Mouse (Mus musculus) liver, embryonic 14.5 days (tissue): ENCODE measurements around the gene Mfap5. TPM values are rescaled to one million over a fixed set of nuclear protein-coding genes. Genes with fewer than 3 reads are reported as not detected.
"Not testable (repeated sequence)": the region's sequence is repeated elsewhere in the genome, so short reads cannot be mapped to it uniquely, and the experiment has no call there.

ENCODE experiments used
- ATAC-seq: fragments of 200-750 bp; cut with Nextera tagmentation; 2 replicates; pipeline ENCODE4 v1.8.0; 2017; ENCODE audit warnings: moderate number of reproducible peaks, mild to moderate bottlenecking, moderate library complexity; ENCODE audit not compliant: insufficient read depth
- DNase-seq, 3 experiments: peaks; one replicate each; pipeline ENCODE4 v3.0.0-alpha.2; 2012 to 2013; ENCODE audit warnings: low read depth in 3 of 3, low spot score in 3 of 3
- H3K27ac ChIP-seq: fragments of 300-500 bp; sonication (generic); 2 replicates; pipeline ENCODE4 v1.5.1; 2014; ENCODE audit warnings: moderate library complexity, mild to moderate bottlenecking, control low read depth, inconsistent platforms
- H3K27me3 ChIP-seq: fragments of 300-500 bp; sonication (generic); 2 replicates; pipeline ENCODE4 v1.6.1; 2014; ENCODE audit warnings: mild to moderate bottlenecking, low read length, moderate library complexity; ENCODE audit not compliant: control insufficient read depth, insufficient read depth
- H3K36me3 ChIP-seq: fragments of 300-500 bp; sonication (generic); replicated peaks from 2 replicates; pipeline ENCODE4 v1.6.1; 2014; ENCODE audit warnings: low read depth; ENCODE audit not compliant: control insufficient read depth, insufficient read depth
- H3K4me1 ChIP-seq, 2 experiments: fragments of 200-500 bp in 1 of 2; fragments of 300-500 bp in 1 of 2; sonication (generic) in 1 of 2; replicated peaks; 2 replicates each; pipeline ENCODE4 v1.6.1; 2012 to 2014; ENCODE audit warnings: antibody characterized with exemption in 1 of 2, inconsistent platforms in 1 of 2, low read length in 1 of 2; ENCODE audit not compliant: control insufficient read depth in 2 of 2, insufficient read depth in 2 of 2
- H3K4me2 ChIP-seq: fragments of 300-500 bp; sonication (generic); 2 replicates; pipeline ENCODE4 v1.6.1; 2014; ENCODE audit warnings: low read depth, mild to moderate bottlenecking, control low read depth, moderate library complexity
- H3K4me3 ChIP-seq, 2 experiments: fragments of 200-500 bp in 1 of 2; fragments of 300-500 bp in 1 of 2; sonication (generic) in 1 of 2; 2 replicates each; pipeline ENCODE4 v1.5.1; 2012 to 2014; ENCODE audit warnings: low read depth in 2 of 2, low read length in 2 of 2, mild to moderate bottlenecking in 2 of 2, control low read depth in 1 of 2, inconsistent platforms in 1 of 2, moderate library complexity in 1 of 2; ENCODE audit not compliant: insufficient read depth in 1 of 2
- H3K9ac ChIP-seq: fragments of 300-500 bp; sonication (generic); replicated peaks from 2 replicates; pipeline ENCODE4 v1.6.1; 2014; ENCODE audit warnings: mild to moderate bottlenecking, control low read depth, moderate library complexity
- H3K9me3 ChIP-seq: fragments of 300-500 bp; sonication (generic); 2 replicates; pipeline ENCODE4 v1.6.1; 2016; ENCODE audit warnings: low read length, mixed read lengths; ENCODE audit not compliant: control insufficient read depth
- CTCF ChIP-seq: IDR thresholded peaks from 2 replicates; pipeline ENCODE4 v1.5.1; 2016; ENCODE audit warnings: antibody characterized with exemption, low read depth, control low read depth
- EP300 ChIP-seq: IDR thresholded peaks from 2 replicates; pipeline ENCODE4 v1.6.1; 2016; ENCODE audit warnings: antibody characterized with exemption, low read depth
- WGBS: fragments of 180-500 bp; shearing (Covaris S2); extraction: QIAGEN DNeasy Blood & Tissue Kit; methylation state at CpG from one replicate; pipeline ENCODE4 v1.1.7; 2014; ENCODE audit not compliant: insufficient replicate concordance; 5-methylcytosine and 5-hydroxymethylcytosine counted together
- polyA plus RNA-seq, 2 experiments: library from polyadenylated mRNA; depleted of rRNA in 1 of 2; stranded (reverse) in 1 of 2; unstranded in 1 of 2; fragments of >200 nt; fragmentation: Nextera tagmentation in 1 of 2; extraction: Ambion mirVana in 1 of 2; gene quantifications; 2 replicates each; pipeline versions ENCODE4 v1.2.1 to v1.2.3; 2012 to 2014

Mfap5 gene
- polyA plus RNA-seq, 2 experiments = 0.11 TPM; not detected in 1

DNA sequence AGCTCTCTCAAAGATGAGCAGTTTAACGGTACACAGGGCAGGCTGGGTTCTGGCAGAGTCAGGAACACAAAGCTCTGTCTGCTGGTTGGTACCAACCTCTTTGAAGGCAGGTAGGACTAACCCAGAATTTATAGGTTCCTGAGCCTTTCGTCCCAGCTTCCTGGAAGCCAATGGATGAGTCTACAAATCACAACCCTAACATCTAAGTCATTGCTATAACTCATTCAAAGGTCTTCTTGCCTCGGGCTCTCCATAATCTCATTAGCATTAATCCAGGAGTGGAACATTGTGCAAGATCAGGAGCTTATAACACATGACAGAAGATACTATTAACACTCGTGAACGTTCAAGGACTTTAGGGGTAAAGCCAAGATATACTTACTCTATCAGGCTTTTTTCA lies 7.0 kb upstream of the Mfap5 start, which contains the start of gene Rimklb:
TSS of gene Rimklb (minus strand) at position 101 of the 400 bp plus-strand sequence.
- WGBS = 55% methylated on average over 5 of the region's 5 CpGs
- Histone ChIP-seq H3K36me3 (no peaks in the 10 kb centered on the region), H3K4me2 (no peak within 1 kb of the TSS), H3K4me1 (0 out of 4 replicates have a peak, but pooled peaks cover 0 to 1% of the 10 kb centered on the region in 2 experiments), H3K27me3 (peaks cover 30% of the 10 kb centered on the region), H3K9me3 (no peaks in the 10 kb centered on the region), H3K27ac (no peak within 1 kb of the TSS), H3K4me3 (no peak within 1 kb of the TSS), H3K9ac (no peak within 1 kb of the TSS)
- TF ChIP-seq EP300 (no peak), CTCF (no peak)
- ATAC-seq = no peak
- no peak for DNase-seq

DNA sequence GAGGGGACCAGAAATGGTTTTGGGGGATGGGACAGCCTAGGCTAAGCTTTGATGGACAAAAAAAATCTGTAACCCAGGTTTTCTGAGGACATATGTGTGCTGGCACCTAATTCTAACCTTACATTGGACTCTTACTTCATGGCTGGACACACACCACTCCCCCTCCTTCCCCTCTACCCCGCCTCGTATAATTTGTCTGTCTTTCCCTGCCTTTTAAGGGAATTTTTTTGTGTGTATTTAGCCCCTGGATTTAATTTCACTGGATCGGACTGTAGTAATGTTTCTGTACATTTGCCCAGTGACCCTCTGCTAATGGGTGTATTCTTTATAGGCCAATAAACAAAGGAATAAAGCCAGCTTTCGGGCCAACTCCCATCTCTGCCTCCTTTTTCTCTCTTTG lies 604 bp upstream of the Mfap5 start:
- Histone ChIP-seq H3K27me3 (no peaks in the 10 kb centered on the region), H3K4me1 (no peaks in the 10 kb centered on the region), H3K27ac (no peak overlapping the region), H3K9me3 (no peaks in the 10 kb centered on the region), H3K9ac (no peak overlapping the region), H3K4me3 (no peak overlapping the region), H3K4me2 (no peak overlapping the region), H3K36me3 (no peaks in the 10 kb centered on the region)
- DNase-seq = no peak
- ATAC-seq = no peak
- 54% methylated on average over 4 of the region's 4 CpGs for WGBS
- TF ChIP-seq EP300 = no peak
- no peak for TF ChIP-seq CTCF

DNA sequence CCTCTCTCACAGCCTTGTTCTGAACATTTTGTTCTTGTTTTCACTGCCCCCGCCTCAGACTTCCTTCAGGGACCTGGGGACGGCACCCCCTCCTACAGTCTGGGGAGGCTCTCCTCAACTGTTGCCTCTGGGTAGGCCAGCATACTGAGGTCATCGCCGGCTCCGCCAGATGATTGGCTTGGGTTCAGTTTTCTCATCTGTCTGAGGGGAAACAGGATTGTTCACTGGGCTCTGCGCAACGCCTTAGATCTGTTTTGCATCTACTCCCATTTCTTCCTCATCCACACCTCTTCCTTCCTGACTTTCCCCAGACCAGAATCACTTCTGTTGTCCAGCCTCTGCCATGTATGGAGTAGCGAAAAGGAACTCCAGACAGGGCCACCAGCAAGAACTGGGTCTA lies 2.8 kb downstream of the Mfap5 start:
- Histone ChIP-seq H3K36me3 (no peaks in the 10 kb centered on the region), H3K4me3 (no peak overlapping the region), H3K4me2 (no peak overlapping the region), H3K4me1 (no peaks in the 10 kb centered on the region), H3K9me3 (no peaks in the 10 kb centered on the region), H3K27ac (no peak overlapping the region), H3K27me3 (no peaks in the 10 kb centered on the region), H3K9ac (no peak overlapping the region)
- DNase-seq (no peak), ATAC-seq (no peak)
- TF ChIP-seq EP300 = no peak
- no peak for TF ChIP-seq CTCF
- WGBS = 42% methylated on average over 8 of the region's 8 CpGs

DNA sequence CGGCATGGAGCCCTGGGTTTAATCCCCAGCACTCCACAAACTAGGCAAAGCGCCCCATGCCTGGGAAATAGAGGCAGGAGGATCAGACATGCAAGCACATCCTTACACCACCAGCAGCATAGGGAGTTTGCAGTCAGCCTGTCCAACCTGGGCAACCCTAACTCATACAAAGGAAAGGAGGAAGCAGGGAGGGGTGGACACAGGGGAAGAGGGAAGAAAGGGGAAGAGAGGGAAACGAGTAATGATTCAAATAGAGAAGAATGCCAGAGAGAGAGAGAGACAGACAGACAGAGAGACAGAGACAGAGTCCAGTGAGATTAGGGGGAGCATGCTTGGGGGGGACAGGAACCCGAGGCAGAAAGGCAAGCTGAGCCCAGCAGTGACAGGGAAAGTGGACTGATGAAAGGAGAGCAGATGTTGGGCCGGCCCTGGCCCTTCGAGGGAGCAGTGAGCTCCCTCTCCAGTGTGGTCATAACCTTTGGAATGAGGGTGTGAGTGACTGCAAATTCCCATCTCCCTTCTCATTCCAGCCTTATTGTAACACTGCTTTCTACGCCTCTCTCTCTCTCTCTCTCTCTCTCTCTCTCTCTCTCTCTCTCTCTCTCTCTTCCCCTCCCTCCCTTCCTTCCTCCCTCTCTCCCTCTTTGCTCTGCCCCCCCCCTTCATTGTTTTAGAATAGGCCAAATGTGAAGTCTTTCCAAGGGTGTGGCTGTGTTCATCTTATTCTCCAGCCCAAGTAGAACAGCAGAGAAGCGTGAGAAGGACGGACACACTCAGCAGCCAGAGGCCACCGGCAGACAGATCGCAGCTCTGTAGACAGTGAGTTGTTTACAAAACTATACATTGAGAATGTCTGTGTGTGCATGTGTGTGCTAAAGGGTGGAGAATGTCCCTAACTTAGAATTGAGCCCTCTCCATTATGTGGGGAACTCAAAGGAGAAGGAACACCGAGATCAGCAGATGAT lies 7.6 kb downstream of the Mfap5 start:
- H3K9ac ChIP-seq = no peak overlapping the region
- H3K4me2 ChIP-seq = no peak overlapping the region
- no peaks in the 10 kb centered on the region for H3K27me3 ChIP-seq
- TF ChIP-seq CTCF = no peak
- TF ChIP-seq EP300 = no peak
- no peaks in the 10 kb centered on the region for H3K9me3 ChIP-seq
- no peak overlapping the region for H3K27ac ChIP-seq
- DNase-seq (no peak), ATAC-seq (no peak)
- no peaks in the 10 kb centered on the region for H3K36me3 ChIP-seq
- WGBS = 50% methylated on average over 12 of the region's 12 CpGs
- no peaks in the 10 kb centered on the region for H3K4me1 ChIP-seq
- H3K4me3 ChIP-seq = no peak overlapping the region

DNA sequence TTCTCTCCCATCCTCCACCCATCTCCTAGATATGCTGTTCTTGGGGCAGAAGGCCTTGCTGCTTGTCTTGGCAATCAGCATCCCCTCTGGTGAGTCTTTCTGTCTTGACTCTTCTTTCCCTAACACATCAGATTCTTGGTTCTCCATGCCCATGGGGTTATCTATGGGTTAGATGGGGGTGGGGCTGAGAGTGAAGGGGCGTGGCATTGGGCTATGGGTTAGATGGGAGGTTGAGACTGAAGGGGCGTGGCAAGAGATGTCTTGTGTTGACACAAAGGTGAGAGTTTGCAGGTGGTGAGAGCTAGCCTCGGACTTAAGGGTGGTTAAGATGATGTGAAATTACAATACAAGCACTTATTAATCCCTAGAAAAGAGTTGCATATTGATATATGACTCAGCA lies 8.7 kb downstream of the Mfap5 start:
- H3K36me3 ChIP-seq = no peaks in the 10 kb centered on the region
- H3K4me1 ChIP-seq = no peaks in the 10 kb centered on the region
- ATAC-seq (no peak), DNase-seq (no peak)
- H3K9ac ChIP-seq = no peak overlapping the region
- H3K9me3 ChIP-seq = no peaks in the 10 kb centered on the region
- TF ChIP-seq EP300 (no peak), CTCF (no peak)
- H3K4me3 ChIP-seq = no peak overlapping the region
- 31% methylated on average over 3 of the region's 3 CpGs for WGBS
- no peaks in the 10 kb centered on the region for H3K27me3 ChIP-seq
- H3K27ac ChIP-seq = no peak overlapping the region
- H3K4me2 ChIP-seq = no peak overlapping the region

DNA sequence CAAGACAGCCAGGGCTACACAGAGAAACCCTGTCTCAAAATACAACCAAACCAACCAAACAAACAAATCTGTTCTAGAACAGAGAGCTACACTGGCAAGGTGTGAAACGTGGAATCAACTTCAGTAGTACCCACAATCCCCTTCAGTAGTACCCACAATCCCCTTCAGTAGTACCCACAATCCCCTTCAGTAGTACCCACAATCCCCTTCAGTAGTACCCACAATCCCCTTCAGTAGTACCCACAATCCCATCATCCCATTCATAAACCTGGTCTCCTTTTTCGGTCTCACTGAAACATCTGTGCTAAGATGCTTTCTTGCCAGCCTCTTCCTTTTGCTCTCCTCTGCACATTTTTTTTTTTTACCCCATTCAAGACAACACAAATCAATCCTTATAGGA lies 10.1 kb downstream of the Mfap5 start:
- 69% methylated on average over 2 of the region's 2 CpGs for WGBS

More for the DNA sequence above, 10.1 kb downstream of the Mfap5 start:
- H3K27ac ChIP-seq, H3K9ac ChIP-seq, H3K27me3 ChIP-seq, H3K4me3 ChIP-seq, H3K9me3 ChIP-seq, ATAC-seq, H3K4me2 ChIP-seq, H3K4me1 ChIP-seq, H3K36me3 ChIP-seq, DNase-seq: not testable (repeated sequence)
